Mouse (Mus musculus) limb, embryonic 12.5 days (tissue): ENCODE results near the gene Alg3. TPM values are rescaled to one million over a fixed set of nuclear protein-coding genes. Genes with fewer than 3 reads are reported as not detected.

Experiments
- ATAC-seq: fragments of 200-750 bp; cut with Nextera tagmentation; 2 replicates; pipeline ENCODE4 v1.8.0; 2017; ENCODE audit warnings: low read depth, moderate TSS enrichment; ENCODE audit not compliant: insufficient number of reproducible peaks, insufficient read depth, low FRiP score, low TSS enrichment
- H3K27ac ChIP-seq: fragments of 300-500 bp; sonication (generic); 2 replicates; pipeline ENCODE4 v1.5.1; 2016; ENCODE audit warnings: mild to moderate bottlenecking, moderate library complexity
- H3K27me3 ChIP-seq: fragments of 300-500 bp; sonication (generic); 2 replicates; pipeline ENCODE4 v1.6.1; 2016; ENCODE audit warnings: mild to moderate bottlenecking, moderate library complexity
- H3K36me3 ChIP-seq: fragments of 300-500 bp; sonication (generic); 2 replicates; pipeline ENCODE4 v1.6.1; 2016; ENCODE audit warnings: mild to moderate bottlenecking, moderate library complexity
- H3K4me1 ChIP-seq: fragments of 300-500 bp; sonication (generic); replicated peaks from 2 replicates; pipeline ENCODE4 v1.6.1; 2016
- H3K4me2 ChIP-seq: fragments of 300-500 bp; sonication (generic); 2 replicates; pipeline ENCODE4 v1.6.1; 2016; ENCODE audit warnings: mild to moderate bottlenecking, moderate library complexity
- H3K4me3 ChIP-seq: fragments of 300-500 bp; sonication (generic); replicated peaks from 2 replicates; pipeline ENCODE4 v1.5.1; 2016; ENCODE audit warnings: mild to moderate bottlenecking
- H3K9ac ChIP-seq: fragments of 300-500 bp; sonication (generic); replicated peaks from 2 replicates; pipeline ENCODE4 v1.6.1; 2016; ENCODE audit warnings: mild to moderate bottlenecking, moderate library complexity
- H3K9me3 ChIP-seq: fragments of 300-500 bp; sonication (generic); 2 replicates; pipeline ENCODE4 v1.6.1; 2016; ENCODE audit warnings: mild to moderate bottlenecking, moderate library complexity
- WGBS: fragments of 180-500 bp; shearing (Covaris S2); methylation state at CpG from one replicate; pipeline ENCODE4 v1.1.7; 2016; 5-methylcytosine and 5-hydroxymethylcytosine counted together
- polyA plus RNA-seq: library from polyadenylated mRNA; unstranded; fragments of >200 nt; fragmentation: Nextera tagmentation; extraction: Ambion mirVana; gene quantifications from 2 replicates; pipeline ENCODE4 v1.2.1, GENCODE M21; 2016

The Alg3 gene
- 35.5 and 42.5 TPM in 2 replicates for polyA plus RNA-seq

- peaks cover 18% of the 10 kb centered on the region for H3K4me1 ChIP-seq
- no peaks in the 10 kb centered on the region for H3K27me3 ChIP-seq
- peak within 1 kb of the TSS; percentile 80 for H3K4me2 ChIP-seq
- H3K36me3 ChIP-seq = peaks cover 16% of the 10 kb centered on the region
- WGBS = 3% methylated on average over 41 of the region's 41 CpGs
- H3K9me3 ChIP-seq = no peaks in the 10 kb centered on the region
- peak within 1 kb of the TSS; percentile 78 for H3K27ac ChIP-seq
- peak within 1 kb of the TSS; percentile 79 for H3K9ac ChIP-seq
- ATAC-seq = peak; percentile 94
- peak within 1 kb of the TSS; percentile 88 for H3K4me3 ChIP-seq
Observed at GRCm38 (mm10) chr16:20611357-20612227, at the start of gene Alg3, which contains the start of the genes Eef1akmt4 and Gm49333. Gene Alg3 (minus strand): TSS chr16:20611735. Gene Eef1akmt4 (plus strand): TSS chr16:20611593. Gene Gm49333 (plus strand): TSS chr16:20611610.

DNA sequence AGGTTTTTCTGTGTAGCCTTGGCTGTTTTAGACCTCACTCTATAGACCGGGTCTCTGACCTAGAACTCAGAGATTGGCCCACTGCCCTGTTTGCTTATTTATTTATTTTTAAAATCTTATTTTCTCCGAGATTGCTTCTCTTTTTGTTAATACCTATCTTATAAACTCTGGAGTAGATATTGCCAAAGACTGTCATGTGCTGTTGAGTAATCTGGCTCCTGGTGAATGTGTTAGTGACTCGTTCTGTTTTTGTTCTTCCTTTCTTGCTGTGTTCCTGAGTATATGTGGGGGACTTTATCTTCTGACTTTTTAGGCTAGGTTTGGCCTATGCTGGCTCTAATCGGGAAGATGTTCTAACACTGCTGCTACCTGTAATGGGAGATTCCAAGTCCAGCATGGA is 46.1 kb upstream of the Alg3 start:
- 93% methylated on average over 4 of the region's 4 CpGs for WGBS

DNA sequence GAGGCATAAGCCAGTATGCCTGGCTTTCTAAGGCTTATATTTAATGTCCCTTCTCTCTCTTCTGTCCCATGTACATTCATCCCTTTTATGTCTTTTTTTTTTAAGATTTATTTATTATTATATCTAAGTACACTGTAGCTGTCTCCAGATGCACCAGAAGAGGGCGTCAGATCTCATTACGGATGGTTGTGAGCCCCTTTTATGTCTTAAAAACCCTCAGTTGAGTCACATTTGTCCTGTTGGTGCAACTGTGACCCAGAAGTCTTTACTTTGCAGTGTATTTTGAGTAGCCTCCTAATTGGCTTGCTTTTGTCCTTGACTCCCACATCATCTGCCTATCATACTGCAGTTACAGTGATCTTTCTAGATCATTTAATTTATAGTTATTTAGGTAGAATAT is 41.8 kb upstream of the Alg3 start:
- 50% methylated on average over 2 of the region's 2 CpGs for WGBS
- Histone ChIP-seq H3K4me3 (no peak overlapping the region), H3K9me3 (no peaks in the 10 kb centered on the region), H3K4me2 (0 out of 2 replicates have a peak overlapping the region, but pooled peaks have one; percentile 90), H3K27me3 (no peaks in the 10 kb centered on the region), H3K36me3 (peaks cover 47% of the 10 kb centered on the region), H3K27ac (no peak overlapping the region), H3K9ac (no peak overlapping the region), H3K4me1 (peaks cover 13% of the 10 kb centered on the region)
- no peak for ATAC-seq

More for the DNA sequence above, 46.1 kb upstream of the Alg3 start:
- ATAC-seq = no peak
- peaks cover 5% of the 10 kb centered on the region for H3K4me1 ChIP-seq
- H3K4me2 ChIP-seq = no peak overlapping the region
- no peak overlapping the region for H3K4me3 ChIP-seq
- no peaks in the 10 kb centered on the region for H3K9me3 ChIP-seq
- H3K9ac ChIP-seq = no peak overlapping the region
- peaks cover 91% of the 10 kb centered on the region for H3K36me3 ChIP-seq
- H3K27ac ChIP-seq = no peak overlapping the region
- H3K27me3 ChIP-seq = no peaks in the 10 kb centered on the region

DNA sequence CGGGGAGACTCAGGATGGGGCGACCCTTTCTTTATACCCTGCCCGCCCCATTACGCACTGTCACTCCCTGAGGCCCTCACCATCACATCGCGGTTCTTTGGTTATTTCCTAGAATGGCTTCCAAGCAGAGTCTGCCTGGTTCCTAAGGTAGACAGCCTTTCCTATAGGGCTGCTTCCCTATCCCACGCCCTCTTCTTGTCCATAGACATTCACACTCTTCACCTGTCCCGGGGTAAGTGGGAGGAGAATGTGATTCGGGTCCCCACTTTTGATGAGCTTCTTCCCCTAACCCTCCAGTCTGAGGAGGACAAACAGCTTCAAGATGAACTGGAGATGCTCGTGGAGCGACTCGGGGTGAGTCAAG is 40.4 kb upstream of the Alg3 start:
- H3K9me3 ChIP-seq = no peaks in the 10 kb centered on the region
- ATAC-seq = no peak

DNA sequence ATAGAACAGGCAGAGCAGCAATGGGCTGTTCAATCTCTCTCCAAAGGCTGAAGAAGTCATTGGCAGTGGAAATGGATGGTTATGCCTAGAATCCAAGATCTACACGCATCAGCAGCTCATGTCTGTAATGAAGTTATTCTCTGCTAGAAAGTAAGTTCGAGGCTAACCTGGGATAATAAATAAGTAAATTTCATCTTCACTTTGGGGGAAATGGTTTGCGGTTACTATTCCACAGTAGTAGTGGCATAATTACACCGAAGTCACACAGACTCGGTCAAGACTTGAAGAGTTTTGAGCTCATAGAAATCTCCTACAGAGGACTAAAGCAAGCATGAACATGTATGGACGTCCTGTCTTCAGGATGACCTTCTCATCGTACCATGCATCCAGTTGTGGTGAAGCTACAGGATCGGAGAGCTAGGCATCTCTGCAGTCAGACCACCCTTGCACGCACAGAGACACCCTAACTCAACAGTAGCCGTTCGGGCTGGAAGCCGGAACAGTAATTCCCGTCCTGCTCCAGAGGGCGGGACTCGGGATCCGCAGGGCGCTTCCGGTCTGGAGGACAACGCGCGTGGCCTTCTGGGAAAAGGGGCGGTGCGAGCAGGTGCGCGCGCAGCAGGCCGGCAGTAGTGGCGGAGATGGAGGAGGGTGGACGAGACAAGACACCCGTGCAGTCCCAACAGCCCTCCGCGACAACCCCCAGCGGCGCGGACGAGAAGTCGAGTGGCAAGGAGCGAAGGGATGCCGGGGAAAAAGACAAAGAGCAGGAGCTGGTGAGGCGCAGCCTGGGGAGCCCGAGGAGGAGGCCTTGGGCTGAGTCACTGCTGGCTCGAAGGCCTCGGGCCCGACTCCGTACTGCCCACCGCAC is 39.8 kb upstream of the Alg3 start, which contains the start of gene Psmd2:
TSS of gene Psmd2 (plus strand) at position 577 of the 871 bp plus-strand sequence.
- H3K9ac ChIP-seq = peak within 1 kb of the TSS; percentile 86
- H3K36me3 ChIP-seq = peaks cover 27% of the 10 kb centered on the region
- peak within 1 kb of the TSS; percentile 90 for H3K4me2 ChIP-seq
- peak; percentile 93 for ATAC-seq
- H3K4me1 ChIP-seq = peaks cover 13% of the 10 kb centered on the region
- H3K4me3 ChIP-seq = peak within 1 kb of the TSS; percentile 86
- 2% methylated on average over 46 of the region's 46 CpGs for WGBS
- H3K9me3 ChIP-seq = no peaks in the 10 kb centered on the region
- H3K27me3 ChIP-seq = no peaks in the 10 kb centered on the region
- H3K27ac ChIP-seq = peak within 1 kb of the TSS; percentile 70

More for the DNA sequence above, 40.4 kb upstream of the Alg3 start:
- H3K9ac ChIP-seq = peak overlapping the region; percentile 86
- peaks cover 13% of the 10 kb centered on the region for H3K4me1 ChIP-seq
- H3K4me2 ChIP-seq = peak overlapping the region; percentile 90
- no peaks in the 10 kb centered on the region for H3K27me3 ChIP-seq
- H3K27ac ChIP-seq = no peak overlapping the region
- H3K4me3 ChIP-seq = peak overlapping the region; percentile 86
- peaks cover 33% of the 10 kb centered on the region for H3K36me3 ChIP-seq
- WGBS = 13% methylated on average over 12 of the region's 12 CpGs

DNA sequence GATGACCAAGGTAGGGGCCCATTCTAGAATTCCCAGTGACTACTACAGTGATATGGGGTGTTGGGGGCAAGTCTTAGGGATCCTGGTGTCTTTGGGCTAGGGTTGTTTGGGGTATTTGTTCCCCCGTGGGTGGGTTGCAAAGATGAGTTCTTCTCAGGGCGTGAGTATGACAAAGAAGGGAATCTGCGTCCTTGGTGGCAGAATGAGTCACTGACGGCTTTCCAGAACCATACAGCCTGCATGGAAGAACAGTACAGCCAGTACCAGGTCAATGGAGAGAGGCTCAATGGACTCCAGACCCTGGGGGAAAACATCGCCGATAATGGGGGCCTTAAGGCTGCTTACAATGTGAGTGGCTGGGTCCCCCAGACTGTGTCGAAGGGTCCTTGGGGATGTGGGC is 32.4 kb upstream of the Alg3 start:
- WGBS = 86% methylated on average over 7 of the region's 7 CpGs

GRCm38 (mm10) chr16:20642161-20642560 is 30.6 kb upstream of the Alg3 start:
- Histone ChIP-seq H3K9ac (no peak overlapping the region), H3K4me1 (no peaks in the 10 kb centered on the region), H3K9me3 (no peaks in the 10 kb centered on the region), H3K4me2 (no peak overlapping the region), H3K27me3 (no peaks in the 10 kb centered on the region), H3K36me3 (no peaks in the 10 kb centered on the region), H3K27ac (no peak overlapping the region), H3K4me3 (no peak overlapping the region)
- WGBS = 4% methylated on average over 8 of the region's 8 CpGs
- ATAC-seq = 0 out of 2 replicates have a peak, but pooled peaks have one; percentile 31

More for the DNA sequence above, 32.4 kb upstream of the Alg3 start:
- Histone ChIP-seq H3K9me3 (no peaks in the 10 kb centered on the region), H3K27ac (no peak overlapping the region), H3K4me3 (no peak overlapping the region), H3K27me3 (no peaks in the 10 kb centered on the region), H3K9ac (no peak overlapping the region), H3K36me3 (no peaks in the 10 kb centered on the region), H3K4me1 (no peaks in the 10 kb centered on the region), H3K4me2 (no peak overlapping the region)
- ATAC-seq = no peak

DNA sequence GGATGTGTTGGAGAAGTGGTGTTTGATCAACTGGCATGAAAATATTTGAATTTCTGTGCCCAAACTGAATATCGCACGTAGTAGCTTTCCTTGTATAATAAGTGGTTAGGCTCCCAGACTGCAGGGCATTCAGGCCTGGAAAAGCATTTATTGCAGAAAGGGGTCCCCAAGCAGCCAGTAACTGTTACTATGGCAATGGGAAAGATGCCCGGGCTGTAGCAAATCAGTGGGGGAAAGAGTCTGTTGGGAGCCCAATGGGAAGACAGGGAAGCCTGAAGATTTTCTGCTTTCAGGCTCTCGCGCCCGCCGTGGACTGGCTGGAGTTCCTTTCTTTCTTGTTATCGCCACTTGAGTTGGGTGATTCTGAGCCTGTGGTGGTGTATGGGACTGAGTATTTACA is 26.8 kb upstream of the Alg3 start:
- Histone ChIP-seq H3K9me3 (no peaks in the 10 kb centered on the region), H3K4me3 (no peak overlapping the region), H3K9ac (no peak overlapping the region; the same call in 1 of the 2 replicates), H3K27me3 (no peaks in the 10 kb centered on the region), H3K27ac (no peak overlapping the region), H3K36me3 (no peaks in the 10 kb centered on the region), H3K4me2 (no peak overlapping the region), H3K4me1 (no peaks in the 10 kb centered on the region)
- ATAC-seq = no peak
- WGBS = 80% methylated on average over 8 of the region's 8 CpGs

- no peak for ATAC-seq
- no peaks in the 10 kb centered on the region for H3K9me3 ChIP-seq
- no peaks in the 10 kb centered on the region for H3K4me1 ChIP-seq
- no peak overlapping the region for H3K27ac ChIP-seq
- no peaks in the 10 kb centered on the region for H3K36me3 ChIP-seq
- no peak overlapping the region for H3K4me2 ChIP-seq
- WGBS = 79% methylated on average over 8 of the region's 8 CpGs
- no peak overlapping the region for H3K9ac ChIP-seq
- H3K27me3 ChIP-seq = no peaks in the 10 kb centered on the region
- no peak overlapping the region for H3K4me3 ChIP-seq
Observed at GRCm38 (mm10) chr16:20637410-20637809, 25.9 kb upstream of the Alg3 start.

DNA sequence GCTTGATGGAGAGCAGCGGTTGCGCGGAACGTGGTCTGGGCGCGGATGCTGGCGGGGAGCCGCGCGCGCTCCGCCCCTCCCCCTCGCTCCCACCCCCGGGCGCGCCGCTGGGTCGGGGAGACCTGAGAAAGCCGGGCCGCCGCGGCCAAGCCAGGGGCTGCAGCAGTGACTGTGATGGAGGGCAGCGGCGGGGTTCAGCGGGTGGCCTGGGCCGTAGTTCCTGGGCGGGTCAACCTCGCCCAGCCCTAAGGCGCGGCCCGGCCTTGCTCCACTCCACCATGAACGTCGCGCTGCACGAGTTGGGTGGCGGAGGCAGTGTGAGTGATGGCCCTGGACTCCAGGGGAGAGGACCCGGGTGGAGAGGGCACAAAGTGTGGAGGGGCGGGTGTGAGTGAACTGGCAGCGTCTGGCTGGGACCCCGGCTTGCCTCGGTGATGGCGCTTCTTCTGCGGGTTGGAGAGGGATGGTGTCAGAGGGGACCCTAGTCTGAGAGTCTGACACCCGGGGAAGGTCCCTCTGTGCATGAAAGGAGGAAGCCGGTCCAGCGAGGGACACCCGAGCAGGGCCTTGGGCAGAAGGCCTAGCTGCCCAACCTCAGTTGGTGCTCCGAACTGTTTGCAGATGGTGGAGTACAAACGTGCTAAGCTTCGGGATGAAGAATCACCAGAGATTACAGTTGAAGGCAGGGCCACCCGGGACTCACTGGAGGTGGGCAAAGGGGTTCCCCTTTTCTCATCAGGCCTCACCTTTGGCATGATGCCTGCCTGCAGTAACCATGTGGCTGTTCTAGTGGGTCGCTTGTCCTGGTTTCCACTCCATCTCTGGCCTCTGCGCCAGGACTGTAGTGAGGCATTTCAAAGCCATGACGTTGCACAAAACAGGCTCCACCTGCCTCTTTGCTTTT is 18.4 kb upstream of the Alg3 start, which contains the start of gene Ece2:
TSS of gene Ece2 (plus strand) at position 98 of the 904 bp plus-strand sequence.
- ATAC-seq = 0 out of 2 replicates have a peak, but pooled peaks have one; percentile 47
- 7% methylated on average over 52 of the region's 54 CpGs for WGBS
- H3K9ac ChIP-seq = peak within 1 kb of the TSS; percentile 77

More for the DNA sequence above, 18.4 kb upstream of the Alg3 start, which contains the start of gene Ece2:
- no peaks in the 10 kb centered on the region for H3K36me3 ChIP-seq
- peak within 1 kb of the TSS; percentile 93 for H3K4me2 ChIP-seq
- H3K9me3 ChIP-seq = no peaks in the 10 kb centered on the region
- H3K4me3 ChIP-seq = peak within 1 kb of the TSS; percentile 65
- H3K27me3 ChIP-seq = peaks cover 33% of the 10 kb centered on the region
- H3K4me1 ChIP-seq = peaks cover 16% of the 10 kb centered on the region; the same call in 1 of the 2 replicates
- no peak within 1 kb of the TSS for H3K27ac ChIP-seq
